Mouse (Mus musculus): Measurements from ENCODE around the gene Ablim1.
"Not testable (repeated sequence)": the region's sequence is repeated elsewhere in the genome, so short reads cannot be mapped to it uniquely, and the experiment has no call there.

The Ablim1 gene

DNA sequence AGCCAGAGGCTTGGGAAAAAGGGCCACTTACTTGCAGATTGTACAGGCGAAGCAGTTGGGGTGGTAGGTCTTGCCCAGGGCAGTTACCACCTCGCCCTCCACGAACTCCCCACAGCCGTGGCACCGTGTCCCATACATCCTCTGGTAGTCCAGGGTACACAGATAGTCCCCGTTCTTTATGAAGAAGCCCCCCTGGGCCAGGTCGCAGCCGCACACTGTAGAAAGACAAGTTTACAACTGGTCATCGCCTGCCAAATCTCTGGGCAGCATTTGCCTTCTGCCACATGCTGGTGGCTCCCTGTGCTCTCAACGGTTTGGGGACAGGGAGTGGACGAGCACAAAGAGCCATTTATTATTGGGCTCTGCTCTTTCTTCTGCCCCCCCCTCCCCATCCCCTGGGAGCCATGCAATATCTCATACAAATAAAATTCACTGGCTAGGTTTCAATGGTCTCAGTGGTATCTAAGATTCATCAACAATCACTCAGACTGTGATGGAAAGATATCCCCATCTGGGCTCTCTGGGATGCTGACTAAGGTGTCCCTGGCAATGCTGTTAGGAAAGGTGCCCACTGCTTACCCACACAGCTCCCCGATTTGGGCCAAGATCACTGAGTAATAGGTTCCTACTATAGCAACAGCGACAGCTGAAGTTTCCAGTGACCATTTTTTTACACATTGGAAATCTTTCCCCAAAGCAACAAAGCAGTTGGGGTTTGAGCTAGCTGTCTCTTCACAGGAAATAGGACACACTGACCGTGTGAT, 159.4 kb downstream of the Ablim1 start:
- DNase-seq (ENCODE audit: low read depth, low spot score), result no peak

DNA sequence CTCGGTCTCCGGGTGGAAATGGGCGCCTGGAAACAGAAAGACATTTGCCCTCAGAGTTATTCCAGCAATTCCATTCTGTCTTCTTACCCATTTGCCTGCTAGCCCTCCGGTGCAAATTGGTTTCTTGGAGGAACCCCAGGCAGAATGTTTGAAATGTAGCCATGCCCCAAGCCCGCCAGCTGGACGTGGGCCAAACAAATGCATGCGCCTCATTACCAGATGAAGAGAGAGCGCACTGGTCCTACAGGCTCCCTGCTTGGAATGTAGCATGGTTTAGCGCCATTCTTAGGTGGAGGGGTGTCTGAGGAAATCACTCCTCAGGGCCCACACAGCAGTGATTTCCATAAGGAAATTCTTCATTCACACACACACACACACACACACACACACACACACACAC, 162.4 kb downstream of the Ablim1 start:
- DNase-seq (ENCODE audit: low read depth, low spot score), result no peak

DNA sequence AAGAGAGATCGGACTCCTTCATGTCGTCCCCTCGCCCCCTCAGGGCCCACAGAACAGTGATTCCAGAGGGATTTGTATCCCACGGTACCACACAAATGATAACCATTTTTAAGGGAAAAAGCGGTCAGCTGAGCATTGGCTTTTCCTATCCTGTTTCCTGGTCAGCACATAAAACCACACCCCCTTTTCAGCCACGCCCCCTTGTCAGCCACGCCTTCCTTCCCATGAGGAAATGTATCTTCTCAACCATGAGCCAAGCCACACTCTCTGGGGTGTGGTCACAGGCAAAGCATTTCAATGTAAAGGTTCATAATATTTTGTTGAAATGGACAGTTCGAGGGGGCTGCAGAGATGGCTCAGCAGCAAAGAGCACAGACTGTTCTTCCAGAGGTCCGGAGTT, 163.2 kb downstream of the Ablim1 start:
- no peak for DNase-seq (ENCODE audit: low read depth, low spot score)

DNA sequence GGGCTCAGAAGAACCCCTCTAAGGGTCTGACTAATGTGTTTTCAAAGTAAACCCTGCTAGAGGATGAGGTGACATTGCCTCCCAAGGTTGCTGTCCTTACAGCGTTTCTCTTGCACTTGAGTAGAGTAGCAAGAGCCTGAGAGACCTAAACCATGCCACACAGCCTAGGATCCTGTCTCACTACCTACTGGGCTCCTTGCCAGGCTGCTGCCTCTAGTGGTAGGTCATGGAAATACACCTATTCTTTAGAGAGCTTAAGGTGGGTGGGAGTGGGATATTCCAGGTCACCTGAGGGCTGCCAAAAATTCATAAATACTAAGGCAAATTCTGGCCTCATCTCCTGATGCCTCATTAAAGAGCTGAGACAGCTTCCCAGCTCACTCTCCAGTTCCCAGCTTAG, 164.4 kb downstream of the Ablim1 start:
- DNase-seq (ENCODE audit: low read depth, low spot score), result peak; percentile 37

DNA sequence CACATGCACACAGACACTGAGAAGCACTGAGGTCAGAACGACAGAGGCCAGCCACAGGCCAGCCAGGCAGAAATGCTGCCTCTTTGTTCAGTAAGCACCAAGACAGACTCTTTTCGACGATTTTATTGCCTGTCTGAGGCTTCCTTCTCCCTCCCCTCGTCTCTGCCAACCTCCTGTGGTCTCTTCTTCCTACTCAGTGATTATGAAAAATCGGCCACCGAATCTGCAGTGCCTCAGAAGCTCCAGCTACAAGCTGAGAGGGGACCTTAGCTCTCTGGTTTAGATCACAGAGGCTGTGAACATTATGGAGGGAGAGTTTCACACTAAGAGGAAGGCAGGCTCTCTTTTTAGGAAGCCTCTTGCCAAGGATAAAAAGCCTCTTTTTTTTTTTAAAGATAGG, 167.0 kb downstream of the Ablim1 start:
- DNase-seq (ENCODE audit: low read depth, low spot score), result no peak

DNA sequence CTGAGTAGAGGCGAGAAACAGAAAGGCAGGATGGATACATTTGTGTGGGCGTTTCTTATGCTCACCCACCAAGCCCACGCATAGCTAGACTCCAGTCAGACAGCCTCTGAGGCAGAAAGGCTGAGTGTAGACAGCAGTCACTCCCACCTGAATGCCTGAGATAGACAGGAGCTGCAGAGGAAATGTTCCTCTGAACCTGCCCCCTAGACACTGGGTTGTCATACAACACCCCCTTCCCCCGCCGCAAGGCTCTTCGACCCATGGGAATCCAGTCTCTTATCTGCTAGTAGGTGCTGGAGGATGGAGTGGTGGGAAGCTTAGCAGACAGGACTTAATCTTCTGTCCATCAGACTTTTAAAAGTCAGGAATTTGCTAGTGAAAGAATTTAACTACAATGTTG, 167.8 kb downstream of the Ablim1 start:
- no peak for DNase-seq (ENCODE audit: low read depth, low spot score)

DNA sequence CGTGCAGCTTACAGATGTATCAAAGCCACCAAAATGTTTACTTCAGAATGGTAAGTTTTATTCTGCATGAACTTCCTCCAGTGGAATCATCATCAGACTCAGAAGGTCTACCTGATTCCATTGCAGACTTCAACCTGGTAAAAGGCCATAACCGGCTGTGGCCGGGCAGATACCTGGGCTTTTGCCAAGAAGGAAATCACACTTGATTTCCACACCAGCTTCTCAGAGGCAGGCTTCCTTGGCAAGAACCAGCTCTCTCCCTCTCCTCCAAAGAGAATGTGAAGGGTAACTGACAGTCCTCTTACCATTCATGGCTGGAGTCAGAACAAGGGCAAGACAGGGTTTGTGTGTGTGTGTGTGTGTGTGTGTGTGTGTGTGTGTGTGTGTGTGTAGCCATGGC, 171.1 kb downstream of the Ablim1 start:
- no peak for DNase-seq (ENCODE audit: low read depth, low spot score)

DNA sequence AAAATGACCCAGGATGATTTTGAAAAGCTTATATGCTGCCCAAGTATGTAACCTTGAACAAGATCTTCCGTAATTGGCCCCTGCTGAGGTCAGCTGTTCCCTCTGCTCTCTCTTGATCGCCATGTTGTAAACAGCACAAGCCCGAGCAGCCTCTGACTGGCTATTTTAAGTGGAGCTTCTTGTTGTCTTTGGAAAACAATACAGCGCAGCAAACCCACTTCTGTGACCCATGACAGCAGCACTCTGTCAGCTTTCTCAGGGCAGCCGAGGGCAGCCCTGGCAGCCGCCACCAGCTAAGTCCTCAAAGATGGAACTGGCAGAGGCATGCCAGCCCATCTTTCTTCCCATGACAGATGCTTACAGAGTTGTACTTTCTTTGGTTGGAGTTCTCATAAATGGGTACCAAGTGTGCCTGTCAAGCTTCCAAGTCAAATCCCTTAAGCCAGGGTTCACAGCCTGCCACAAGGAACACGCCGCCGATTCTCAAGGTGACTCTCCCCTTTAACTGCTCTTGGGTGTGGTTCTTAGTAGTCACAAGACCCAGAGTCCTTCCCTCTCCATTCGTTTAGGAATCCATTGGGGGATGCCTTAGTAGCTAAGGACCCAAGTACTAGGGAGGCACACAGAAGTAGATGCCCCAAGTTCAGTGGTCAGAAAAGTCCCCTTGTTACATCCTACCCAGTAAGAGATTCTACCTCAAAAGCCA, 172.8 kb downstream of the Ablim1 start:
- DNase-seq (ENCODE audit: low read depth, low spot score), result no peak

DNA sequence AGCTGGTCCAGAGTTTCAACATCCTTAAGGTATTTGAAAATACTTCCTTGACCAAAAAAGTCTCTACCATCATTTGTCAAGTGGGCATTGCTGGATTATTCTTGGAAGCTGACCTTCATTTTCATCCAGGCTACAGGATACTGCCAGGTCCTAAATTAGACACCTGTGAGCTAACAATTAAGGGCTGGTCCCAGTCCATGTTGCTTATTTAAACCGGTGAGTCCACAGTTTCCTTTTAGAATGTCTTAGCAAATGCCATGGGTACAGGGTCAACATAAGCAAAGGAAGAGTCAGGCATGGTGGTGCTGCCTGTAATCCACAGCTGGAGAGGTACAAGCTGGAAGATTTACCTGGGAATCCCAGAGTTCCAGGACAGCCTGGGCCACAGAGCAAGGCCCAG, 173.8 kb downstream of the Ablim1 start:
- no peak for DNase-seq (ENCODE audit: low read depth, low spot score)

DNA sequence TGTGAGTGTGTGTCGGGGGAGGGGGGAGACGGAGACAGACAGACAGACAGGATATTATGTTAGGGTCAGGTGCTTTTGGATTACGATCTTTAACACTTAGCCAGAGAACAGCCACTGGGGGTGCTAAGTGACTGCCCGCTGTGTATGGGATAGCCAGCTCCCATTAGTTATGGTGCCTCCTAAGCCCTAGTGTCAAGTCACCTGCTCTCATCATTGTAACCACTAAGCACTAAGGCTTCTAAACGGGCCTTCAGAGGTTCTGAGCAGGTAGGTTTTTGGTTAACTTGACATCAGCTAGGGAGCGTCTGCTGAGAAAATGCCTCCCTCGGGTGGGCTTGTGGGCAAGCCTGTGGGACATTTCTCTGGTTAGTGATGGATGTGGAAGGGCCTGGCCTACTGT, 174.6 kb downstream of the Ablim1 start:
- no peak for DNase-seq (ENCODE audit: low read depth, low spot score)

DNA sequence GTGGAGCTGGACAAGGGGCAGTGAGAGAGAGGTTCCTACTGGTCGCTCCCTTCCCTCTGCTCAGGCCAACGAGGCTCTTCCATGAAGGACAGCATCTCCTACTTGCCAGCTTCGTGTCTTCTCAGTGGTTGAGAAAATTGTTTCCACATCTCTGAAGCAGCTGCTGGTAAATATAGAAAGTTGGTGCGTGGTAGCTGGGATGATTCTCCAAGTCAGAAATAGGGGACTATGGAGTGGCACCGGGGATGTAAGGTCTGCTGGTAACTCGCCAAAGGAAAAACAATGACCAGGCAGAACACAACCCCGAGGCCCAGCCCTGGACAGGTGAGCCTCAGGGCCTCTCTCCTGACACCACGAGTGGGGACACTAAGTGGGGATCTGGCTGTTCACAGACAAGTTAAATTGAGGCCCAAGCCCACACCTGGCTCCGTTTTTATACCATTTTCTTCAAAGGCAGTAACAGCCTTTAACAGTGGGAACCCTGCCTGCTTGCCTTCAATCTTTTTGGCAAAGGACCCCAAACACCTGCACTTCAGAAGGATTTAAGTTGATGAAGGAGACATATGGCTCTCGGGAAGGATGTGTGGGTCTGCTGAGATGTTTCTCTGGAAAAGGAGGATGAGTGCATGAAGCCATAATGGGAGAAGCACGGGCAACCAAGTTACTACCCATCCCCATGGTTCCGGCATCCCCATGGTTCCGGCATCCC, 175.7 kb downstream of the Ablim1 start:
- DNase-seq (ENCODE audit: low read depth, low spot score), result no peak

DNA sequence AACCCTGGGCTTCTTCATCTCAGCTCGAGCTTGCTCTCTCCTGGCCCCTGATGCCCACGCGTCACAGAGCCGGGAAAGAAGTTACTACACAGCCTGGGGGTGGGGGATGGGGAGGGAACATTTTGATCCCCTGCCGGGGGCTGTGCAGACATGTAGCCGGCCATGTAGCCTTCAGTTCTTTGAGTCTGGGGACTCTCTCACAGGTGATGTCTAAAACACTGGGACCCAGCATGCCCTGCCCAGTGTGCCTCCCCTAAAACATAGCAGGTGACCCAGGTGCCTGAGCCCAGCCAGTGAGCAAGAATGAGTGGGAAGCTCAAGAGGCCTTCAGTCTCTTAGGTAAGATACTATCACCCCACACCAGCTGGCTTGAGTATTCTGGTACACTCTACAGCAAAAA, 176.2 kb downstream of the Ablim1 start:
- DNase-seq (ENCODE audit: low read depth, low spot score), result no peak

DNA sequence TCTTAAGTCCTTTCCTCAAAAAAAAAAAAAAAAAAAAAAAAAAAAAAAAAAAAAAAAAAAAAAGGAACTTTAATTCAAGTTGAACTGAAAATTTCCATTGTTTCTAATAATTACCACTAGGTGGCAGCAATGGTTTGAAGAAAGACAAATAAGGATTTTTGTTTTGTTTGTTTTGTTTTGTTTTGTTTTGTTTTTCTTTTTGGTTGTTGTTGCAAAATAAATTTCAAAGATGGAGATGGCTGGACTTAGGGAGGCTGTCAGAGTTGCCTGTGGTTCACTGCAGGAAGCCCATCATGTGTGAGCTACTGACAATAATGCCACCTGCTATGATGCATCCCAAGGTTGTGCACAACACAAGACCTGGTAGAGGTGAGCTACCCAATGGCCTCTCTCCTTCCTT, 176.7 kb downstream of the Ablim1 start:
- no peak for DNase-seq (ENCODE audit: low read depth, low spot score)

DNA sequence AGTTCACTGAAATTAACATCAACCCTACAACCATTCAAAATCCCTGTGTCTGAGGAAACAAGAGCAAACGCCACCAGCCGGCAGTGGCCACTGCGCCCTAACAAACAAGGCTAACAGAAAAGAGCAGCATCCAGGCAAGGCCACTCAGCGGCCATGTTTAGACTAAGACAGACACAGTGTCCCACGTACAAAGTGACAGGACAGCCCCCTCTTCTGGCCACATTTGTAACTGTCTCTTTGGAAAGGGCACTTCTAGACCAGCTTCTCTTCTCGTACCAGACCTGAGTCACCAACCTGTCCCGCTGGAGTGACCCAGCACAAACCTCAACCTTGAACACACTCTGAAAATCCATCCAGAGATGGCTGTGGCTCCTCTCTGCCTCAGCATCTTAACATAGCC, 178.5 kb downstream of the Ablim1 start:
- peak; percentile 46 for DNase-seq (ENCODE audit: low read depth, low spot score)

DNA sequence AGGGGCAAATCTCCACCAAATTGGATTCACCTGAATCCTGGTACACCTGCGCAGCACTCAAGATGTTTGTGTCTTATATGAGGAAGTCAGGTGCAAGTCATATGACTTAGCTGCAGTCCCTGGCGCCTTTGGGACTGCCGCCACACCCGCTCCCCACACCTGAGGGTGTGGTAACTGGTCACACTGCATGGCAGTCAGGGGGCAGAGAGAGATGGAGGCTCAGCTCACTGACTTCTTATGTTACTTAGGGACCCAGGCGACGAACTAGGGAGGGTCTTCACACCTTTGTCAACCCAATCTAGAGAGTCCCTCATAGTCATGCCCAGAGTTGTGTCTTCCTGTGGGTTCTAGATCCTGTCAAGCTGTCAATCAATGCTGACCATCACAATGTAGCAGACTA, 179.1 kb downstream of the Ablim1 start:
- DNase-seq (ENCODE audit: low read depth, low spot score), result not testable (repeated sequence)

DNA sequence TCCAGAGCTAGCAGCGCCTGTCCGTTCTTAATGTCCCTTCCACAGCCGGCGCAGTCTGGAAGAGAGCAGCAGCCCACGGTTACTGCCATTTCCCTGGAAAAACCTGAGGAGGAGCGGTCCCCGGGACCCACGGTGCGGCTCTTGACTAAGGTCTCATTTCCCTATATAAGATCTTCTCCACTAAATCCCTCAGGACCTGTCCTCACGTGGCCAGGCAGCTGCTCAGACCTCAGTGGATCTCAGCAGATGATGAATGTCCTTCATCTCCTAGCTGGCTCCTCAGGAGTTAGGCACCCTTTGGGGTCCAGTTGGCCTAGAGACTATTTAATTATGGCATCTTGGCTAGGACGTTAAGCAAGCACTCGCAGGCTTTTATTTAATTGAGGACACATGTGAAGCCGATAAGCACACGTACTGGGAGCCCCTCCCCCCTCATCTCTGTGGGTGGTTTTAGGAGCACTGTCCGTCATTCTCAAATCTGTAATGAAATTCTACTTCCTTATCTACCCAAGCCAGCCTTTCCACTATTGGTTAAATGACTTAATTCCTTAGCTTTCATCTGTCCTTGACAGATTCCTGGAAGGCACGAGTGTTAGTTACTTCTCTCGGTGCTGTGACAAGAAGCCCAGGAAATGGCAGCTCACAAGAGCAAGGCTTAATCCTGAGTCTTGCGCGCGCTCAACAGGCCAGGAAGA, 179.9 kb downstream of the Ablim1 start:
- DNase-seq (ENCODE audit: low read depth, low spot score), result no peak

DNA sequence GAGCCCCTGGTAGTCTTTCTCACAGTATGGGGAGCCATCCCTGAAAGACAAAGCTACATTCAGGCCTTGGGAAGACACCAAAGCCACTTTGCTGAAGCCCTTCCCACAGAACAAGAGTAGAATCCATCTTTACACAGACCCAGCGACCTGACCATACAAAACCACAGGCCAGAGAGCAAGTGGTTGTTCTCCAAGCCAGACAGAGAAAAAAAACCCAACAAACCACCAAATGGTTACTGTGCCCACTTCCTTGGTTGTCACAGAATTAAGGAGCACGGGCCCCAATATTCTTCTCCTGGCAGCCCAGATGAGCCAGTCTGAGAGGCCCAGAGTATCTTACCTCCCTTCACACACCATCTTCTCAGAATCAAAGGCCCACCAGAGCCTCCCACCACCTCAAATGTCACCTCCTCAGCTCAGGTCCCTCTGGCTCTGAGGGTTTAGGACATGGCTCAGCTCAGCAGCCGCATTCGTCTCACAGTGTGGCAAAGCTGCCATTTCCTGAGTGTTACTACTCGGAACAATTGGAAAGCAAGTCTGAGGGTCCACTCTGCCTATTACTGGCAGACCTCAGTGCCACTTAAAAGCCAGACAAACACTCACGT, 181.7 kb downstream of the Ablim1 start:
- DNase-seq (ENCODE audit: low read depth, low spot score), result no peak

DNA sequence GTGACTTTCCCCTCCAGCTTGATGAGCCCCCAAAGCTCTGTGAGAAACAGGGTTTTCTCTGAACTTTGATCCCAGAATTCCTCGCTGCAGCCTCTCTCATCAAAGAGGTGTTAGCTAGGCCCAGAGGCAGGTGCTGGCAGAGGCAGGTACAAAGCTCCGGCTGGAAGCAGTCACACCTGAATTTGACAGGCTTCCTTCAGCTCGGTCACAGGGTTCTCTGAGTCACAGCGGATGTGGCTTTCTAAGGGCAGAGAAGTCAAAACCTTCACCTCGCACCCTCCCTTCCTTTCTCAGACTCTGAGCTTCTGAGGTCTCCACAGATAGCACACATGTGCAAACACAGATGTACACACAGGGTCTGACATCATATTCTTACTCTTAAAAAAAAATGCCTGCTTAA, 182.4 kb downstream of the Ablim1 start:
- no peak for DNase-seq (ENCODE audit: low read depth, low spot score)

DNA sequence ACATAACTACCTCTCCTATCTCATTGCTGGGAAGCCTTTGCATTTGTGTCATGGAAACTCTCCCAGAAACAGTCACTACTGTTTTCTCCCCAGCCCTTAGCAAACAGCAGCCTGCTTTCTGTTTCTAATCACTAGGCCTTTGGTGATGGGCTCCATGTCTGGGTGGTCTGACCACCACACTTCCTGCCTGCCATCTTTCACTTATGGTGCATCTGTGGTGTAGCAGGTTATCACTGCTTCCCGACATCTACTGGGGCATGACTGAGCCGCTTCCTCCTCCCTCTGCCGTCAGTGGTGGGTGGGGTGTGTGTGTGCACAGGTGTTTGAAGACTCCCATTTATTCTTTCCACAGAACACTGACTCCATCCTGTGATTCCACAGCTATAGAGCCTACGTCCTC, 183.4 kb downstream of the Ablim1 start:
- no peak for DNase-seq (ENCODE audit: low read depth, low spot score)

DNA sequence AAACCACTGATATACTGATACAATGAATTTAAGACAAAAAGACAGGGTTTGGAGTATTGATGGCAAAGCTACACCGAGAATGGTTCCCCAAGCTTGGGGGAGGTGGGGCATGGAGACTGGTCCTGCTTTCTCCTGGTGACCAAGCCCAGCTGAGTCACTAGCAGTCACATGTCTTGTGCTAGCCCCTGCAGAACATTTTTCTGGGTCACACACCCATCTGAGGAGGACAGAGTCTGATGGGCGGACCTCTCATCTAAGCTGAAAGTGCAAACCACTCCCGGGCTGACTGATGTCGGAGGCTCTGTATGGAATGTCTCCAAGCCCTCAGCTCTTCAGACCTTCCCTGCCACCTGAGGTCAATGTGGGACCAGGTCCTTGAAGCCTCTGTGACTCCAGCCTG, 184.1 kb downstream of the Ablim1 start:
- no peak for DNase-seq (ENCODE audit: low read depth, low spot score)

DNA sequence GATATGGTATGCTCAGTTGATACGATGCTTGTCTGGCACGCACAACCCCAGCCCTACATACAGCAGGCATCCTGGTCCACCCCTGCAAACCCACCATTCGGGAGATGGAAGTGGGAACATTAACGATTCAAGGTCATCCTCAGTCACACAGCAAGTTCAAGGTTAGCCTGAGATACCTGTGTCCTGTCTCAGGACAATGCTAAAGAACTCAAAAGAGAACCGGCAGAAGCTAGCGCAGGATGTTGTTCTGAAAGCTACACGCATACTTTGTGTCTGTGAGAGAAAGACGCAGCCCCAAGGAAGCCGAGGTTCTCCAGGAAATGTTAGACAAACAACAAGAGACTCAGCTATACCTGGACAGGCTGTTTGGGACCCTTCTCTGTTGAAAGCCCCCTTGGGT, 185.0 kb downstream of the Ablim1 start:
- DNase-seq (ENCODE audit: low read depth, low spot score), result no peak

DNA sequence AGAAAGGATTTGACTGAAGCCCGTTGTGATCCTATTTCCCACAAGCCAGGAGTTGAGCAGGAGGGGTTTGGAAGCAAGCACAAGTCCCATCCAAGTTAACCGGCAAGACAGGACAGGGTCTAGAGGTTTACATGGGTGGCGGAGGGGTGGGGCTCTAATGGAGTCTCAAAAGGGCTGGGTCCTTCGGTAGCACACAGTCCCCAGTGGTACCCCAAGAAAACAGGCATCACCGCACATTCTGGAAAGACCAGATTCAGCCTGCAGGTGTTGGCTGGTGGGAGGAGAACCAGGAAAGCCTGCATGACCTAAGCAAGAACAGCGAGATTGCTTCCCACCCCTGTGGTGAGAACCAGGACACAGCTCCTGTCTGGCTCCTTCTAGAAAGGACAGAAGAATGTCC, 186.7 kb downstream of the Ablim1 start:
- DNase-seq (ENCODE audit: low read depth, low spot score), result no peak
